Mouse (Mus musculus): ENCODE data around the gene Chrnd.
A peak's percentile ranks its signal among the peaks of the same experiment; 100 is the strongest.

Gene Chrnd

GRCm38 (mm10) chr1:87190429-87190828 is at the start of gene Chrnd:
Chrnd (plus strand) TSS chr1:87190607.
- no peak for DNase-seq

GRCm38 (mm10) chr1:87141550-87141949 is 48.9 kb upstream of the Chrnd start:
- no peak for DNase-seq

DNA sequence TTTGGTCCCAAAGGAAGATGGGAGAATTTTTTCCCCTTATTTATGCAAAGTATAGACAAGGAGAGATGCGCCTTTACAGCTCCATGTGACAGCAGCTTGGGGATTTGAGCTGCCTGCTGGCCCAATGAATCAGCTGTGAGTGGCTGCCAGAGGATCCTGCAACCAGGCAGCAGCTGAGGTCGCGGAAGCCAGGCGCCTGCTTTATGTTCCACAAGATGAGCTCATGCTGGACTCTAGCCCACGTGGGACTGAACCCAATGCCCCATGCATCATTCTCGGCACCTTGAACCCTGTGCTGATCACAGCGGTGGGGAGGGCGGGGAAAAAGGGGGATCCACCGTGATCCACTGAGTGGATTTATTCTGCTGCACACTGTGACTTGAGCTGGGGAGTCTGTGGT is 48.0 kb upstream of the Chrnd start:
- DNase-seq: no peak

- no peak for DNase-seq
Observed at GRCm38 (mm10) chr1:87143141-87143540, 47.3 kb upstream of the Chrnd start.

DNA sequence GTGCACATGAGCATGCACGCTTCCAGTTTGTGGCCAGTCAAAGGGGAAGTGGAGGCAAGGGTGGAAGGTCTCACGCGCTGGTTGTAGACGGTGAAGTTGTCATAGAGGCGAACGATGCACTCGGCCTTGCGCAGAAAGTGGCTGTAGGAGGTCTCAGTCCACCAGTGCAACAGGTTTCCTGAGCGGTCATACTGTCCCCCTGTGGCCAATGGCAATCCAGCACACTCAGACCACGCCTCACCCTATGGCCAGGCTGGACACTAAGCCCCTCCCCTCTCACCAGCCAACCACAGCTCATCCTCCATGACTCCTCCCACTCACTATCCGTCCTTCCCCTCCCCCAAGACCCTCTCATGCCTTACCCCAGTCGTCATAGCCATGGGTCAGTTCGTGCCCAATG is 41.0 kb upstream of the Chrnd start:
- no peak for DNase-seq

- no peak for DNase-seq
Observed at GRCm38 (mm10) chr1:87151286-87151685, 39.1 kb upstream of the Chrnd start.

- DNase-seq: no peak
Observed at GRCm38 (mm10) chr1:87153776-87154500, 36.5 kb upstream of the Chrnd start.

GRCm38 (mm10) chr1:87154501-87155120 is 35.8 kb upstream of the Chrnd start:
- no peak for DNase-seq

GRCm38 (mm10) chr1:87155531-87156198 is 34.7 kb upstream of the Chrnd start:
- no peak for DNase-seq

GRCm38 (mm10) chr1:87156199-87156587 is 34.2 kb upstream of the Chrnd start, which contains the start of gene Ecel1:
Ecel1 (minus strand) TSS chr1:87156521.
- no peak for DNase-seq

DNA sequence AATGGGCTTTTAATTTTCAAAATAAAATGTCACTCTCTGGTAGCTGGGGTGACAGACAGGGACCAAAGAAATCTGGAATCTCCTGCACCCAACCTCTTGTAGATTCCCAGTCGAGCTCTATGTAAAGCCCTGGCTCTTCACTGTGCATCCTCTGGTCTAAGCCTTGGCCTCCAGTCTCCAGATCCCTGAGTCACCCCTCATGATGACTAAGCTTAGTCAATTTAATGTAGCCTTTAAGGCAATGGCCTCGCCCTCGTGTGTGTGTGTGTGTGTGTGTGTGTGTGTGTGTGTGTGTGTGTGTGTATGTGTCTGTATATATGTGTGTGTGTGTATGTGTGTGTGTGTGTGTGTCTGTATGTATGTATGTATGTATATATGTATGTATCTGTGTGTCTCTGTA is 31.0 kb upstream of the Chrnd start:
- no peak for DNase-seq

- no peak for DNase-seq
Observed at GRCm38 (mm10) chr1:87164164-87164795, 26.1 kb upstream of the Chrnd start.

GRCm38 (mm10) chr1:87164796-87165184 is 25.6 kb upstream of the Chrnd start:
- no peak for DNase-seq

DNA sequence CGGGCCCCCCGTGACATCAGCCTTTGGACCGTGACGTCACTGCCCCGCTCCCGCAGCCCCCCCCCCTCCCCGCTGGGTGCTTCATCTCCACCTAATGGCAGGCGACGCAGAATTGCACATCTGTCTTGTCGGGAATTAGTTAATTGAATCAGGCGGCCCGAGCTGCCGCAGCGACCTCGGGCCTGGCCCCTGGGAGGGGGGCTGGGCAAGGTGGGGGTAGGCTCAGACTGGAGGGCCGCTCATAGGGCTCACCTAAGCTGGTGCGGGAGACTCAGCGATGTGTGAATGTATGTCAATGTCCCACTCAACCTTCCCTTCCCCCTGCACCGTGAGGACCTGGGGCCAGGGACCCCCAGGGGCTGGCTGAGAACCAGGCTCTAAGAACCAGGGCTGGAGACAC is 19.9 kb upstream of the Chrnd start:
- DNase-seq: no peak

GRCm38 (mm10) chr1:87171312-87171711 is 19.1 kb upstream of the Chrnd start:
- no peak for DNase-seq

DNA sequence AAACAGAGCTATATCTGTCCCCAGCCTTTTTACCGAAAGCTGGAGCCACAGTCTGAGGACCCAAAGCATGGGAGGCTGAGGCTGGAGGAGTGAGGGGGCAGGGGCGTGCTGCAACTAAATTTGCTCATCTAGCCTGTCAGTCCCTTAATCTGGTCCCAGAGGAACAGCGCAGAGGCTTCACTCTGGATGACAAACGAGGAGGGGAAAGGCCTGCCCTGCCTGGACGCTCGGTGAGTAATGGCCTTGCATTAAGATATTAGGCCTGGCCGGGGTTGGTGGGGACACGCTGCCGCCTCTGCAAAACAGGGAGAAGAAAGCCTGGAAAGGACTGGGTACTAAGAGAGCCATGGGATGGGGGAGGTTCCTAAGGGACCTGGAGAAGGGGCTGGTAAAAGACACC is 18.1 kb upstream of the Chrnd start:
- DNase-seq: no peak

DNA sequence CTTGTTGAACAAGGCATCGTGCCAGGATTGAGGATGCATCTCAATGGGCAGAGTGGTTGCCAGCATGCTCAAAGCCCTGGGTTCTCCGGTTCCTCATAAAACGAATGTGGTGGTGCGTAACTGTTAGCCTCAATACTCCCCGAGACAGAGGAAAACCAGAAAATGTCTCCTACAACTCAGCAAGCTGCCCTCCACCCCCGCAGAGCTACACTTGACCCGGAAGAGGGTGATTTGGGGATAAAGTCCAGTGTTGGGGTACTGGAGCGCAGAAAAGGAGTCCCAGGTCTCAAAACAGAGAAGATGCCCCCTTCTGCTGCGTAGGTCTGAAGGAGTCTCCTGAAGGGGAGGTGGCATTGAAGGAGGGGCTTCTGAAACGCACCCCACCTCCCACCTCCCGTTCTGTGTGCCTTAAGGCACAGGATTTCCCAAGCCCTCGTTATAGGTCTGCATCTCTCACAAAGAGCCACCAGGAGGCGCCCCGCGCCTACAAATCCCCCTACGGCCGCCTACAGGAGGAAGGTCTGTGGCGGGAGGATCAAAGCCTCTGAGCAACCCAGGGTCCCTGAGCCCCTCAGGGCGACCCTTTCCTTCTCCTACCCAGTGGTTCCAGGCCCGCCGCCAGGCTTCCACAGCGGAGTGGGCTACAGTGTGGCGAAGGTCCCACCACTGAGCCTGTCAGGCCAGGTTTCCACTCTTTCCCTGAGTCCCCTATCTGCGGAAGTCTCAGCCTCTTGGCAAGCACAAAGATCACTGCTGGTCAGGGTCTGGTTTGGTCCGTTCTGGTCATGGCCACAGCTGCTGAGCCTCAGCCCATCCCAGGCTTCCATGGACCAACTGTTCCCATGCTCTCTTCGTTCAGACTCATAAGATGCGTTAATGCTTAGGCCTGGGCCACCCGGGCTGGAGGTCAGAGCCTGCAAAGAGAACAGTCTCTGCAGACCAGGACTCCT is 16.1 kb upstream of the Chrnd start:
- DNase-seq: peak; percentile 79

DNA sequence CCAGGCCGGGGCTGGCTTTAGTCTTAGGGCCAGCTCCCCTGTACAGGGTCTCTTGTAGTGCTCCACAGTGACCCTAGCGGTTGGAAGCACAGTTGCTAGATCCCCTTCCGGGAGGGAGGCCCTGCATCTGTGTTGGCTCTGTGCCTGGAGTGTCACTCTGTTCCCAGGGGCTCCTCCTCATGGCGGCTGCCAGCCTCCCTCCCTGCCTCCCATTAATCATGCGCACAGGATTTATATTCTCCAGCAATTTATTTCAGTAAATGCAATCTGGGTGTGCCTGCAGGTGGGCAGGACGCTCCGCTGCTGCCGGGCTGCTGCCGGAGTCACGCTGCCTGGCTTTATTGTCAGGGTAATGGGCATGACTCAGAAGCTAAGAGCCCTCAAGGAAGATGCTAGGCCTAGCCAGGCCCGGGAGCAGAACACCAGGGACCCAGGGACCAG is 14.5 kb upstream of the Chrnd start:
- DNase-seq: no peak

DNA sequence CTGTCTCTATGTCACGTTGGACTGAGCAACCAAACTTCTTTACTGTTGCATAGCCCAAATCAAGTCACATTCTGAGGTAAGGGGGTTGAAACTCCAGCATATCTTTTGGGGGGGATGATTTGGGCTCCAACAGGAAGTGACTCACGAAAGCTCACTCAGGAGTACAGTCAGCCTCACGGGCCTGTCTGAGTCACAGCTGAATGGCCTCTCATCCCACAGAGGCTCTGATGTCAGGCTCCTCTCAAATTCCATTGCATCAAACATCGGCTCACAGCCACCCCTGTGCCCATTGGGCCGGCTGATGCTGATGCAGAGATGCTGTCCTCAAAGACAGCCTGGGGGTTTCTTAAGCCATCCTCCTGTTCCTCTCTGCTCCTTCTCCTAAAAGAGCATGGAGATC is 9.5 kb upstream of the Chrnd start:
- no peak for DNase-seq

GRCm38 (mm10) chr1:87183013-87183412 is 7.4 kb upstream of the Chrnd start, which contains the start of gene Prss56:
Prss56 (plus strand) TSS chr1:87183313.
- no peak for DNase-seq

DNA sequence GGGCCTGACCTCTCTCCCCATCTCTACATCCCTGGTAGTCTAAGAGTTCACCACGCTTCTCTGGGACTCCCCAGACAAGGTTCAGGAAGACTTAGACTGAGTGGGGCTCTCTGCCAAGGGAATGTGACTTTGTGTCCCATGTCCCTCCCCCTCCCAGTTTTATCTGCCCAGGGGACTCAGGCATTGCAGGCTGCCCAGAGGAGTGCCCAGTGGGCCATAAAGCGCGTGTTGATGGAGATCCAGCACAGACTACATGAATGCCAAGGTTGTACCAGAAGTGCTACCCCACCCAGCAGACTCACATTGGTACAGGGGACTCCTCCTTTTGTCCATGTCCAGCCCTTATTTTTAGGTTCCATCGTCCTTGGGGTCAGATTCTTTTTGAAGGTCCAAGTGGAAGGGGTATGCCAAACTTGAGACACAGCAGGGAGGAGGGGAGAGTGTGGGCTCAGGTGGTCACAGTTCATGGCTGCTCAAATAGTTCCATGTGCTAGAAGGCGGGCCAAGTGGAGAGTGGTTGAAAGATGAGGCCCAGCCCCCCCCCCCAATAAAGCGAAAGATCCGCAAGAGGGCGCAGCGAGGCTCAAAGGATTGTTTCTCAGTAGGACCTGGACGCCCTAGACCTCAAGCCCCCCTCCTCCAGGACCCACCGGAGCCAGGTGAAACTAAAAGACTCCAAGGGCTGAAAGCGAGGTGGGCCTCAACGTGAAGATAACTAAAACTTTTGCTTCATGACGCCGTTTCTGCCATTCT is 6.2 kb upstream of the Chrnd start:
- no peak for DNase-seq

DNA sequence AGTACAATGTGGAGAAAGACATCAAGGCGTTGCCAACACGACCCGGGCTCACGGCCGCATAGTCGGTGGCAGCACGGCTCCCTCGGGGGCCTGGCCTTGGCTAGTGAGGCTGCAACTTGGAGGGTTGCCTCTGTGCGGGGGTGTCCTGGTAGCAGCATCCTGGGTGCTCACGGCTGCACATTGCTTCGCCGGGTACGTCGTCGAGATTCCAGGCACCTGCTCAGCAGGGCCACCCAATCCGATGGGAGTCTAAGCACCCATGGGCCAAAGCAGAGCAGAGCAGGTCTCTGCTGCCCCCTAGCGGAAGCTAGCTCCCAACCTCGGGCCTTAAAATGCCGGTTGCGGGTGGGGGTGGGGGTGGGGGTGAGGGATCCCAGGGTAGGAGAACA is 5.7 kb upstream of the Chrnd start:
- peak; percentile 80 for DNase-seq

Measured in kidney, adult 18-20 months (tissue).